Mouse (Mus musculus) MEL (cell line): ENCODE data around the gene Sh3glb2.

Experiments
- CTCF ChIP-seq, 3 experiments: IDR thresholded peaks in 2 of 3; conservative IDR thresholded peaks in 1 of 3; 2 replicates each; pipeline ENCODE4 v1.5.1; 2011 to 2012; ENCODE audit warnings: low read length in 3 of 3, low read depth in 2 of 3, mild to moderate bottlenecking in 2 of 3, improper control_type of control experiment in 1 of 3, inconsistent platforms in 1 of 3, mixed read lengths in 1 of 3, moderate library complexity in 1 of 3; ENCODE audit not compliant: control insufficient read depth in 1 of 3, insufficient read depth in 1 of 3, poor library complexity in 1 of 3, severe bottlenecking in 1 of 3
- ZC3H11A ChIP-seq: IDR thresholded peaks from 2 replicates; pipeline ENCODE4 v1.6.1; 2012; ENCODE audit warnings: low read depth, mild to moderate bottlenecking, inconsistent platforms, low read length, improper control_type of control experiment

DNA sequence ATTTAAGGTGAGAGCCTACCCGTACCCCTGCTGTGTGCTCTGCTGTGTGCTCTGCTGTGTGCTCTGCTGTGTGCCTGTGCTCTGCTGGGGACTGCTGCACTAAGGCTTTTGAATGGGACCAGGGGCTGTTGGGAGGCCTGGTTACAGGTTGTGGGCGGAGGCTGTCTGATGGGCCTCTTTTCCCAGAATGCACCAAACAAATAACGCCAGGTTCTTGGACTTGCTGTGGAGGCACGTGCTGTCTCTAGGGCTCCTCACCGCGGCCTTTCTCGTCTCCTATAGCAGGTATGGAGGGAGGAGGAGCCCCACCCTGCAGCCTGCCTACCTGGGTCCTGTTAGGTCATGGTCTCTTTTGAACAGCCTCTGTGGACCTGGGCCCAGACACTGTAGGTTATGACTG is 37.1 kb upstream of the Sh3glb2 start:
- TF ChIP-seq ZC3H11A (no peak), CTCF (IDR thresholded peaks at IDR 0.05 in 2 of 3, conservative IDR thresholded peaks at IDR 0.05 in 1 of 3; ENCODE audit: control insufficient read depth in 1 of 3, insufficient read depth in 1 of 3, low read depth in 2 of 3, low read length in 3 of 3, poor library complexity in 1 of 3, severe bottlenecking in 1 of 3) (no peak)
